In the genomic region with DNA sequence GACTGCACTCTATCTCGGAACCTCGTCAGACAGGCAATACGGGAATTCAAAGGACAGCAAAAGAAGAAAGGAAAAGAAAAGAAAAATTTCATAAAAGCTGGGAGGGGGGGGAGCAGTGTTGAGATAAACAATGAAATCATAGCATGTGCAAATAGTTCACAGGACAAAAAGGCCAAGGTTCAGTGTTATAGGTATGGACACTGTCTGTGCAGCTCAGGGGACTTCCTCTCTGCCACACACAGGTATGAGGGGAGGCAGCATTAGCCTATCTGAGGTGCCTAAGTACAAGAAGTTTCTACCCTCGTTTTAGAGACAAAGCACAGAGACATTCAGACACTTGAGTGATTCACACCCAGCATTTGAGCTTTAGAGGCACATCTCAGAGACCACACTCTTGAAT, we compare ENCODE assay signal across 1 mouse cellular context.
TF ChIP-seq lines count a peak whose summit lies in the region.

No protein-coding gene starts in this region.

TF ChIP-seq in MEL, 35 proteins besides CTCF, POLR2A, EP300 and RAD21 (continued from another document):
- TF ChIP-seq MXI1 (IDR thresholded peaks at IDR 0.05; ENCODE audit: low read depth, low read length), result no peak
- TF ChIP-seq RCOR1 (IDR thresholded peaks at IDR 0.05; ENCODE audit: low read depth, low read length), result no peak
- no peak for TF ChIP-seq USF1 (IDR thresholded peaks at IDR 0.05; ENCODE audit: low read depth, low read length)
- TF ChIP-seq TAL1 (IDR thresholded peaks at IDR 0.05; ENCODE audit: low read length), result no peak
